ENCODE assay signal across 8 mouse cellular contexts in genomic region chr13:109902855-109903763, GRCm38 (mm10).
A peak's percentile ranks its signal among the peaks of the same experiment; 100 is the strongest.
DNase-seq lines count a peak whose midpoint lies in the region; ATAC-seq and TF ChIP-seq lines count a peak whose summit lies in the region.

No protein-coding gene starts in this region.

- H3K4me2 ChIP-seq in limb, embryonic 14.5 days (replicated peaks; ENCODE audit: low read depth, low read length, severe bottlenecking), result peak overlapping the region; percentile 89
- peak overlapping the region; percentile 96 for H3K4me2 ChIP-seq in midbrain, embryonic 15.5 days

- ATAC-seq in erythroblast, adult 5-6 weeks (replicated peaks; ENCODE audit: low FRiP score, poor library complexity, severe bottlenecking), result no peak
- peak; percentile 74 for ATAC-seq in limb, embryonic 14.5 days (ENCODE audit: low FRiP score, low read depth)
- peak; percentile 83 for ATAC-seq in midbrain, embryonic 15.5 days (replicated peaks)

- WGBS in limb, embryonic 14.5 days, result 2% methylated on average over 57 of the region's 91 CpGs
- 1% methylated on average over 86 of the region's 91 CpGs for WGBS in midbrain, embryonic 15.5 days
- 1% methylated on average over 86 of the region's 91 CpGs for WGBS in spleen, adult 2 months

- H3K4me3 ChIP-seq in erythroblast, embryonic 14.5 days (replicated peaks), result peak overlapping the region; percentile 59
- H3K4me3 ChIP-seq in limb, embryonic 14.5 days (replicated peaks; ENCODE audit: low read length), result peak overlapping the region; percentile 73
- H3K4me3 ChIP-seq in midbrain, embryonic 15.5 days, result peak overlapping the region; percentile 75
- H3K4me3 ChIP-seq in spleen, adult 2 months (ENCODE audit: extremely low read depth, insufficient read depth, insufficient read length), result peak overlapping the region; percentile 72

- no peak for TF ChIP-seq POLR2A in limb, embryonic 14.5 days (IDR thresholded peaks at IDR 0.05; ENCODE audit: borderline replicate concordance, extremely low read depth, insufficient read depth, insufficient read length)
- no peak for TF ChIP-seq POLR2A in spleen, adult 2 months (IDR thresholded peaks at IDR 0.05; ENCODE audit: low read depth, low read length)

- H3K4me1 ChIP-seq in erythroblast, embryonic 14.5 days (ENCODE audit: control insufficient read depth), result peaks cover 20% of the 10 kb centered on the region
- H3K4me1 ChIP-seq in limb, embryonic 14.5 days (ENCODE audit: control insufficient read depth, insufficient read depth, low read length), result peaks cover 35% of the 10 kb centered on the region
- peaks cover 21% of the 10 kb centered on the region for H3K4me1 ChIP-seq in midbrain, embryonic 15.5 days
- no peaks in the 10 kb centered on the region for H3K4me1 ChIP-seq in spleen, adult 2 months (ENCODE audit: control insufficient read depth, insufficient read depth, insufficient read length)

- DNase-seq in embryo, embryonic 9.5 days (ENCODE audit: extremely low spot score), result peak; percentile 82
- peak; percentile 74 to 78 for DNase-seq in heart, adult 18-20 months
- peak; percentile 53 for DNase-seq in kidney, adult 18-20 months
- peak; percentile 56 for DNase-seq in limb, embryonic 14.5 days (ENCODE audit: low spot score)
- peak in 1 of 2 experiments; percentile 65 for DNase-seq in spleen, adult 2 months (ENCODE audit: low read depth in 1 of 2, low spot score in 2 of 2)

- 0 out of 2 replicates have a peak, but pooled peaks have one; percentile 12 for TF ChIP-seq CTCF in spleen, adult 2 months (IDR thresholded peaks at IDR 0.05; ENCODE audit: extremely low read depth, insufficient read depth, insufficient read length, insufficient replicate concordance)

- H3K36me3 ChIP-seq in erythroblast, embryonic 14.5 days (ENCODE audit: control insufficient read depth), result no peaks in the 10 kb centered on the region
- H3K36me3 ChIP-seq in limb, embryonic 14.5 days (ENCODE audit: control insufficient read depth, insufficient read depth, low read length), result no peaks in the 10 kb centered on the region
- no peaks in the 10 kb centered on the region for H3K36me3 ChIP-seq in midbrain, embryonic 15.5 days (replicated peaks)
- H3K36me3 ChIP-seq in spleen, adult 2 months (ENCODE audit: control insufficient read depth, insufficient read depth, low read length), result no peaks in the 10 kb centered on the region

- peak overlapping the region; percentile 74 for H3K9ac ChIP-seq in limb, embryonic 14.5 days (ENCODE audit: low read depth, low read length, severe bottlenecking)
- H3K9ac ChIP-seq in midbrain, embryonic 15.5 days, result peak overlapping the region; percentile 64

- peak overlapping the region; percentile 73 for H3K27ac ChIP-seq in limb, embryonic 14.5 days (replicated peaks; ENCODE audit: low read depth, low read length)
- peak overlapping the region; percentile 69 for H3K27ac ChIP-seq in midbrain, embryonic 15.5 days
- H3K27ac ChIP-seq in spleen, adult 2 months (ENCODE audit: insufficient read depth, low read length), result peak overlapping the region; percentile 81

- H3K9me3 ChIP-seq in erythroblast, embryonic 14.5 days (ENCODE audit: control insufficient read depth, low read length), result no peaks in the 10 kb centered on the region
- H3K9me3 ChIP-seq in limb, embryonic 14.5 days (ENCODE audit: control insufficient read depth, low read length), result no peaks in the 10 kb centered on the region
- no peaks in the 10 kb centered on the region for H3K9me3 ChIP-seq in midbrain, embryonic 15.5 days

- H3K27me3 ChIP-seq in erythroblast, embryonic 14.5 days (ENCODE audit: control insufficient read depth), result peaks cover 33% of the 10 kb centered on the region
- H3K27me3 ChIP-seq in limb, embryonic 14.5 days (ENCODE audit: control insufficient read depth, insufficient read depth, low read length), result no peaks in the 10 kb centered on the region
- H3K27me3 ChIP-seq in midbrain, embryonic 15.5 days (replicated peaks), result no peaks in the 10 kb centered on the region
- H3K27me3 ChIP-seq in spleen, adult 2 months (ENCODE audit: control insufficient read depth, insufficient read depth, low read length), result no peaks in the 10 kb centered on the region
